Mouse (Mus musculus): ENCODE measurements at regions not wholly inside any gene's neighbourhood (a gene's known extent, or its start where the extent isn't known, plus 50 kb on each side); places are given as distances from the start of the nearest gene placed in this dataset.

- no peak for DNase-seq (ENCODE audit: extremely low read depth, low read depth, low spot score)
Measured at GRCm38 (mm10) chr9:116366713-116367112, 191.6 kb upstream of the Tgfbr2 start.

DNA sequence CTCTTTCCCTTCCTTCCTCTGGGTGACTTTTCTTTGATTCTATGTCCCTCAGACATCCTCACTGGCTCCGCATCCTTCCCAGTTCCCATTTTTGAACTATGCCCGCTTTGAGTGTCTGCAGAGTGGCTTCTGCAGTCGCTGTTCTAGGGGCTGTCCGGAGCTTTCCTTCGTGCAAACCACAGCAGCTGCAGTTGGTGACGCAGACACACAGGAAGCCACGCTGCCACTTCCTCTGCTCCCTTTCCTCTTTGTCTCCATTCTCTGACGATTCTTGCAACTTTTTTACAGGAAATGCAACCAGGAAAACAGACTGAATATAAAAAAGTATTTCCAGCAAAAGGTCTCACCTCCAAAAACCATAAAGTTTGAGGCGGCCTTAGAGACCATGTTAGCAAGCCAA is 191.0 kb upstream of the Tgfbr2 start:
- DNase-seq (ENCODE audit: extremely low read depth, low read depth, low spot score): no peak

GRCm38 (mm10) chr9:116365701-116366100 is 190.5 kb upstream of the Tgfbr2 start:
- DNase-seq (ENCODE audit: extremely low read depth, low read depth, low spot score): no peak

DNA sequence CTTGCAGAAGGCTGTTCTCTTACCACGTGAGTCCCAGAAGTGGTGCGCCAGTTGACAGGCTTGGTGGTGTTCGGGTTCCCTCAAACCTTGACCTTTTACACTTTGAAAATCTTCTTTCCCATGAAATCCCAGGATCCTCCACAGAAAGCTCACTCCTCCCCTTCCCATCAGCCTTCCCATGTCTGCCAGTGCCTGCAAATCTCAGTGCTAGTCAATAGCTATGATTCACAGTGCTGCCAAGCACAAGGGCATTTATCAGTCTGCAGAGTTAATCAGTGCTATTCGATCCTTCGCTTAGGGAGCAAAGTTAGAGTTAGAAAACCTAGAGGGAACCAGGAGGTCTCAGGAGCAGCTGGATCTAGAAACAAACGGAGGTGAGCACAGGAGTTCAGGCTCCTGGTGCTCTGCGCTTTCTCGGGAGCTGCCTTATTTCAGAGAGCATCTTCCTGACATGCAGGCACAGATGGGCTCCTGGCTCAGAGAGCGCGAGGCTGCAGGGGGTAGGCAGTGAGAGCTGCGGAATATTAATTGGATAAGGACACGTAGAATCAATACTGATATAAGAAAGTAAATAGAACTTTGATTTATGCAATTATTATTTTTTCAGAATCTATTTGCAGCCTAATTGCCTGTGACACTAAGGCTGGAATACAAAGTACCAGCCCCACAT is 190.0 kb upstream of the Tgfbr2 start:
- no peak for DNase-seq (ENCODE audit: extremely low read depth, low read depth, low spot score)

DNA sequence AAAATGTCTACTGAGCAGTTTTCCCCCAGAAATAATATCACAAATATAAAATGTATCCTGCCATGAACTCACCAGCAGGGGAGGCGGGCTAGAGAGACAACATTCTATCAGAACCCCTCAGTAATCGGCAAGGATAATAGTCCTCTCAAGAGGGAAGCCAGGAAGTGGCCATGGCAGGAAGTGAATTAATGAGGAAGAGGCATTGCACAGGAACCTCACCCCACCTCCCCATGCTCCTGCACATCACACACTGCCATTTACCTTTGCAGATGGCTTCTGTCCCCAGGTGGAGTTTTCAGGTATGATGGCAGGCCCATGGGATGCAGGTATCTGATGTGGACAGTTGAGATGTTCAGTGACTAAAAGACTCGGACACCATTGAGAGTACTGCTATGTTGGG is 185.9 kb upstream of the Tgfbr2 start:
- DNase-seq (ENCODE audit: extremely low read depth, low read depth, low spot score): no peak

GRCm38 (mm10) chr9:116354056-116354732 is 179.0 kb upstream of the Tgfbr2 start:
- no peak for DNase-seq (ENCODE audit: extremely low read depth, low read depth, low spot score)

DNA sequence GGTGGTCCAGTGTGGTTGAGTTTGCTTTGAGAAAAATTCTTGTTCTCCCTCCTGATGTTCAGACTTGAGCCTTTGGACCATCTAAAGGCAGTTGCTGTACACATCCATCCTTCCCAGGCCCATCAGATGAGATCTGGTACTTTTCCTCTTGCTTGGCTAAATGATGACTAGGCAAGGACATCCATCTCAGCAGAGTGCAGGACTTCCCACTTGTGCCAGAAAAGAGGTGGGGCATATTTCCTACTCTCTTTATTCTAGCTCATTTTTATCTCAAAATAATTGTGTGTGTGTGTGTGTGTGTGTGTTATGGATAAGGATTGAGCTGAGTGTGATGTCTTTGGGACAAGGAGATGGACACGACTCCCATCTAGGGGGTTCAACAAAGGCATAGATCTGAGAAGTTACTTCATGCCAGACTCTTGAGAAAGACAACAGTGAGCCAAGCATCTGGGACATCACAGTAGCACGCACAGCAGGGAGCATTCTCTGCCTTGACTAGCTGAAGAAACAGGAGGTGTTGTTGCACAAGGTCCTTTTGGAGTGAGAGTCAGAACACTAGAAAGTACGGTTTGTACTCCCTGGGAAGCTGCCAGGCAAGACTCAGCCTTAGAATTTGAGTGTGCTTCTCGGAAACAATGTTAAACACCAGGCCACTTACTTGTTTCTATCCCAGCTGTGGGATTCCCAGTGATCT is 177.8 kb upstream of the Tgfbr2 start:
- DNase-seq (ENCODE audit: extremely low read depth, low read depth, low spot score): no peak

GRCm38 (mm10) chr9:116350804-116351547 is 175.8 kb upstream of the Tgfbr2 start:
- DNase-seq (ENCODE audit: extremely low read depth, low read depth, low spot score): no peak

- DNase-seq (ENCODE audit: extremely low read depth, low read depth, low spot score): no peak
Measured at GRCm38 (mm10) chr9:116347021-116347420, 171.9 kb upstream of the Tgfbr2 start.

GRCm38 (mm10) chr9:116346495-116346894 is 171.3 kb upstream of the Tgfbr2 start:
- DNase-seq (ENCODE audit: extremely low read depth, low read depth, low spot score): no peak

GRCm38 (mm10) chr9:116343086-116343481 is 167.9 kb upstream of the Tgfbr2 start:
- no peak for DNase-seq (ENCODE audit: extremely low read depth, low read depth, low spot score)

DNA sequence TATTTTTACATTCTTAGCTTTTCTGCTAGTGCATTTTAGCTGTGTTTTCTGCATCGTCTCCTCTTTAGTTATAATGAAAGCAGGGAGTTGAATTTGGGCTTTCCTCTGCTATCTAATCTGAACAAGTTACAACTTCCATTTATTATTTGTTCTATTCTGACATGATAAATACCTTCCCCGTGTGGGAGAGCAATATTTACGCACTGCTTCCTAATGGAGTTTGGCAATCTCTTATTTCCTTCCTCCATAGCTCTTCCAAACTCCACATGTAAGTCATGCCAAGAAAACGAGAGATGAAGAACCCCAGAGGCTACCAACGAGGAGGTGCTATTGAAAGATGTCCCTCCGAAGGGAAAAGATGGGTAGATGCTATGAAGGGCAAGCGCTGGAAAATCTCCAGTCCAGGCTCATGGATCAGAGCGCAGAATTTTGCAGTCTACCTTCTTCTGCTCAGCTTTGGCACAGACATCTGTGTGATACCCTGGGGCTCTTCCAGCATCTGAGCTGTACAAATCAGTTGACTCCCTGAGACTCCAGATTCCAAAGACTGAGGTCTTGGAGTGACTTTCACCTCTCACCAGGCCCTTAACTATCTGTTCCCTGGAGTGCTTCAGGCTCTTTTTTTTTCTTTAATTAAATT is 167.4 kb upstream of the Tgfbr2 start:
- DNase-seq (ENCODE audit: extremely low read depth, low read depth, low spot score): no peak

DNA sequence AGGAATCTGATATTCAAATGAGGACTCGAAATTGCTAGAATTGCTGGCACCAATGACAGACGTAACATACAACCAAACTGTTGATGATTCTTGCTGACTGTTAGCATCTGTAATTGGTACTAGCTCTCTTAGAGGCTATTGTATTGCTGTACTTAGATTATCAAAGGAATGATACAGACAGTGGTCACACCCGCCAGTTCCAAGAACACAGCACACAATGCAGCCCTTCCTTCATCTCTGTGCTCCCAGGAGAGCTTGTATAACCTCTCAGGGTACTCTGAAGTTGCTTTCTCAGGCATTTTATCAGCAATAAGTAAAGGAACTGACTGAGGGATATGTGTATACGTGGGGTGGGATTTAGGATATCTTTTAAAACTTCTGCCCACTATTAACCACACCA is 166.8 kb upstream of the Tgfbr2 start:
- DNase-seq (ENCODE audit: extremely low read depth, low read depth, low spot score): no peak

DNA sequence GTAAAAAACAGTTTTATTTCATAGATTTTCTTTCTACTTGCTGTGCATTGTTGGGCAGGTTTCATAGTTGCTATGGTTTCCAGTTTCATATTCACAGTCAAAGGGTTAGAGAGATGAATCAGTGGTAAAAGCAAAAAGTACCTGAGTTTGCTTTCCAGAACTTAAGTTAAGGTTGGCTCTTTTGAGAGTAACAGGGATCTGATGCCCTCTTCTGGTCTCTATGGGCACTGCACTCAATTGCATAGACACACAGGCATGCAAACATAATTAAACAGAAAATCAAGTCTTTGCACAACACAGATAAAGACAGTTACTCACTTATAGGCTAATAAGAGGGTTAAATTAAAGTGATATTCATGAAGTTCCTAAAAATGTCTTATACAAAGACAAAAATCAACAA is 165.8 kb upstream of the Tgfbr2 start:
- DNase-seq (ENCODE audit: extremely low read depth, low read depth, low spot score): no peak

DNA sequence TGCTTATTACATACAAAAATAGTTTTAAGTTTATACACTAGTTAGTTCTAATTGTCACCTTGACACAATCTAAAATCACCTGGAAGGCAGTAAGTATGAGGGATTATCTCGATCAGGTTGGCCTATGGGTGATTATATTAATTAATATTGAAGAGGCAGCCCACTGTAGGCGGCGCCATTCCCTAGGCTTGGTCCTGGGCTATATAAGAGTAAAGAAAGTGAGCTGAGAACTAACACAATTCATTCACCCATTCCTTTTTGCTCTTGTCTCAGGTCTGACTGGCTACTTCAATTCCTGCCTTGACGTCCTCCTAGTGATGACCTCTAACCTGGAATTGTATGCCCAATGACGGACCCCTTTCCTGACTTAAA is 163.6 kb upstream of the Tgfbr2 start:
- DNase-seq (ENCODE audit: extremely low read depth, low read depth, low spot score): no peak

DNA sequence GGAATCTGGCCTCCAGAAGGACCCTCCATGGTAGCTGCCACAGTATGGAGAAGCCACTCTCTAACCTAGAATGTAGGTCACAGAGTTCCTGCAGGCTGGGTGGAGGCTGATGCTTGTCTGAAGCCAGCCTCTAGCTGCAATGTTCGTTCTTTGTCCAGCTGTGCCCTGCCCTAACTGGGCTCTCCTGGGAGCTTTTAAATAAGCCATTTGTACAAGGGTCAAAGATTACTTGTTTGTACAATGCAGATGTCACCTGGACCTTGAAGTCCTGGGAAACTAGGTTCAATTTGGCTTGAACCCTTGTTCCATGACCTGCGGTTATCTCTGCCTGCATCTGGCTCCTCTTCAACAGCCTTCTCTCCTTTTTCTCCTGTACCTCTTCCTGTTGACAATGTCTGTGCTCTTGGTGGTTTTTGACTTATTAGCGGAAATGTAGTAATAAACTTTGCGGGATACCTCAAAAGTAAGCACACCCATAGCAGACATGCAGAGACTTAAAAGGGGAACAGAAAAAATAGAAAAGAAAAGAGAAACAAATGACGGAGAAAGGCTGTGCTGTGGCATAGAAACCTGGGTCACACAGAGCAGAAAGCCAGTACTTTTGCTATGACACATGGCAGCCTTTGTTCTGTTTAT is 163.1 kb upstream of the Tgfbr2 start:
- DNase-seq (ENCODE audit: extremely low read depth, low read depth, low spot score): no peak

DNA sequence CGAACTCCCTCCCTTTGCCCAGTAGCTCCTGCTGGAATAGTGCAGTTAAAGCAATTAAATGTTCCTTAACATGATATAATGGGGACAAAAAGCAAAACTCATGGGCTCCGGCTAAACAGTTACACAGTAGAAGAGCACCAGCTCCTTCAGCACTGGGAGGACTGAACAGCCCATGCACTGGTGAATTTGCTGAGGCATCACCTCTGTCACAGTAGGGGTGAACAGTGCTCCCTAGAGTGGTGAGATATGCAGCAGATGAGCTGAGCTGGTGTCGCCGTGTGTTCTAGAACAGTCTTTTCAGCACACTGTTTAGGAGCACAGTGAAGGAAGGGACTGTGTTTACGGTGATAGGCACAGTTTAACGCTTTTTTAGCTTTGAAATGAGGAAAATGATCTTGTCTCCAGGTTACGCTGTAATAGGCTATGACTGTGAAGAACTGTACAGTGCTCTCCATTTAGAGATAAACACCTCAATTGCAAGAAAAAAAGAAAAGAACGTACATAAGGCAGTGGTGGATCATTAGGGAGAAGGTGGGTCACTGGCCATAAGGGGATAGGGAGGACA is 162.4 kb upstream of the Tgfbr2 start:
- no peak for DNase-seq (ENCODE audit: extremely low read depth, low read depth, low spot score)

GRCm38 (mm10) chr9:116335561-116336478 is 160.7 kb upstream of the Tgfbr2 start:
- DNase-seq (ENCODE audit: extremely low read depth, low read depth, low spot score): no peak

GRCm38 (mm10) chr9:116333956-116334463 is 158.8 kb upstream of the Tgfbr2 start:
- no peak for DNase-seq (ENCODE audit: extremely low read depth, low read depth, low spot score)
